Mouse (Mus musculus): ENCODE measurements around the gene Bcr.
A peak's percentile ranks its signal among the peaks of the same experiment; 100 is the strongest.

The Bcr gene

GRCm38 (mm10) chr10:75178911-75179310, 118.5 kb downstream of the Bcr start:
- DNase-seq (ENCODE audit: low read depth, low spot score) = no peak

DNA sequence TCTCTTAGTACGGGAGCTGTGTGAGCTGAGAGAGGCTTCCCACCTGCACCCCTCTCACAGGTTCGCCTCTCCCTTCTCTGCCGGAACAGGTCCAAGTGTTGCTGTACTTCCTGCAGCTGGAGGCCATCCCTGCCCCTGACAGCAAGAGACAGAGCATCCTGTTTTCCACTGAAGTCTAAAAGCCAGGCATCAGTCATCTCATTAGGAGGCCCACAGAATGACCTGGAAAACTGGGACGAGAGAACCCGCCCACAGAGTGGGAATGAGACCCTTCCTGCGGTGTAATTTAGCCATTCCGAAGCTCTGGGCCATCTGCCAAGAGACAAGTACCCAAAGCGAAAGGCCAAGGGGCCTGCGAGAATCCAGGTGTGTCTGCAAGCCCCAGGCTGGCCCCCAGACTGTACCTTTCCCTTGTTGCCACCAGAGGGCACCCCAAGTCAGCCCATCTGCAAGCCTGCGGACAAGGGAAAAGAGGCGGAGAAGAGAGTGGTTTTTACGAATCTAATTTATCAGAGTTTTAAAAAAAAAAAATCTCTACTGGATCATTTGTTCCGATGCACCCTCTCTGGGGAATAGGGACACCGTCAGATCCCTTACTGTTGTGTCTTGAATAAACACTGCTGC, 121.9 kb downstream of the Bcr start:
- DNase-seq (ENCODE audit: low read depth, low spot score) = peak; percentile 59

GRCm38 (mm10) chr10:75184826-75185225, 124.4 kb downstream of the Bcr start:
- no peak for DNase-seq (ENCODE audit: low read depth, low spot score)

DNA sequence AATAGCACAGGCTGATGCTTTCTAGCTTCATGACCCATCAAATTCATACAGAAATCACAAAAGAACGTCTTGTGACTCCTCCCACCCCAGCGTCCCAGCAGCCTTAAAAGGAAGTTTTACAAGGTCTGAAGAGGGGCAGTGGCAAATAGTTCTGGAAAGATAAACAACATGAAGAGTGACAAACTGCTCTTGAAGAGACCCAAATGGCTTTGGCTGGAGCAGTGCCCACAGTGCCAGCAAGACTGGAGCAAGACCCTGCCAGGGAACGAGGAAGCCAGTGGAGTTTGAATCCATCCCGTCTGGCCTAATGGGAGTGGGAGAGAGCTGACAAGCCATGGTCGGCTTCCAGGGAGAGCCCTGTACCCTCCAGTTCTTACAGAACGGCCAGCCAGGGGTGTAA, 126.2 kb downstream of the Bcr start:
- DNase-seq (ENCODE audit: low read depth, low spot score) = no peak

- no peak for DNase-seq (ENCODE audit: low read depth, low spot score)
These were observed 127.1 kb downstream of the Bcr start for GRCm38 (mm10) chr10:75187366-75188056.

GRCm38 (mm10) chr10:75191647-75192046, 131.3 kb downstream of the Bcr start:
- DNase-seq (ENCODE audit: low read depth, low spot score) = no peak

GRCm38 (mm10) chr10:75197817-75198216, 137.4 kb downstream of the Bcr start:
- DNase-seq (ENCODE audit: low read depth, low spot score) = no peak

- peak; percentile 33 for DNase-seq (ENCODE audit: low read depth, low spot score)
These were observed 140.3 kb downstream of the Bcr start for GRCm38 (mm10) chr10:75200733-75201132.

- no peak for DNase-seq (ENCODE audit: low read depth, low spot score)
These were observed 145.8 kb downstream of the Bcr start for GRCm38 (mm10) chr10:75206192-75206591.

- no peak for DNase-seq (ENCODE audit: low read depth, low spot score)
These were observed 150.4 kb downstream of the Bcr start for GRCm38 (mm10) chr10:75210841-75211240.

DNA sequence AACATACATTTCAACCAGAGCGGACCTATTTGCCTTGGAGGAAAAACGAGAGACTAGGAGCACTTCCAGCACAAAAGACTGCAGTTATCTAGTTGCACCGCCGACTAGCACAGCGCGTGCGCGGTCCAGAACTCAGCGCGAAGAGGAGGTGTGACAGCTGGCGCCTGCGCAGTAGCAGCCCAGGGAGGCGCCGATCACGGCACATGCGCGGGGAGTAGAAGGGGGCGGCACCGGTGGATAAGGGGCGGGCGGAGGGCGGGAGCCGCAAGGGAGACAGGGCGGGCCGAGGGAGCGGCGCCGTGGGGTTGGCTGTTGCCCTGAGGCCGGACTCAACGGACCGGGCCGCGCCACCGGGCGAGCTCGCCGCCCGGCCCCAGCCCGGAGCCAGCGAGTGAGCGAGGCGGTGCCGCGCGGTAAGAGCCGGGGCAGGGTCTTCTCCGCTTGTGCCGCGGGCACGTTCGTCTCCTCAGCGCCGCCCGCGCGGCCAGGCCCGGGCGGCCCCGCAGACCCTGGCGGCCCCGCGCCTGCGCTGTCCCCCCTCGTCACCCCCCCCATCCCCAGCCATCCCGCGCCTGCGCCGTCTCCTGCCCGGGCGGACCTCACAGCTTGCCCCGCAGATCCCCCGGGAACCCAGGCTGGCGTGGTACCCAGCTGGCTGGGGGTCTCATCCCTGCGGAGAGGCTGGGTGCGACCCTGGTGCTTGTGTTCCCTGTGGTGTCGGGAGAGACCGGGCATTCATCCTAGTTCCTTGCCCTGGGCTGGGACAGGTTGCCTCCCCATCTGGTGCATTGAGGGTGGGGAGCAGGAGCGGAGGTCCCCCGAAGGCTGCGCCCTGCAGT, 151.6 kb downstream of the Bcr start, which contains the start of gene Specc1l:
TSS of gene Specc1l (plus strand) at position 267 of the 839 bp plus-strand sequence.
- DNase-seq (ENCODE audit: low read depth, low spot score) = peak; percentile 98

DNA sequence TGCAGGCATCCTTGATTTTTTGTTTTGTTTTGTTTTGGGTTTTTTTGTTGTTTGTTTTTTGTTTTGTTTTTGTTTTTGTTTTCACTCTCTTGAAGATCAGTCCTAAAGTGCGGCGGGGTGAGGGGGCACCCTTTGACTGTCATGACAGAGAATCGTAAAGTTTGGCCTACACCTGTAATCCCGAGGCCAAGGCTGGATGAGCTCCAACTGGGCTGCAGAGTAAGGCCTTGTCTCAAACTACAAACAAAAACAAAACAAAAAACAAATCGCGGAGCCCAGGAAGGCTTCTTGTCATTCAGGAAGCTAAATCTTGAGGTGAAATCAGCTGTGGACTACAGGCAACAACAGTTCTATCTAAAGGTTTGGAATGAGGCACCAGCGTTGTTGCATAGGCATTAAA, 152.6 kb downstream of the Bcr start:
- DNase-seq (ENCODE audit: low read depth, low spot score) = no peak

DNA sequence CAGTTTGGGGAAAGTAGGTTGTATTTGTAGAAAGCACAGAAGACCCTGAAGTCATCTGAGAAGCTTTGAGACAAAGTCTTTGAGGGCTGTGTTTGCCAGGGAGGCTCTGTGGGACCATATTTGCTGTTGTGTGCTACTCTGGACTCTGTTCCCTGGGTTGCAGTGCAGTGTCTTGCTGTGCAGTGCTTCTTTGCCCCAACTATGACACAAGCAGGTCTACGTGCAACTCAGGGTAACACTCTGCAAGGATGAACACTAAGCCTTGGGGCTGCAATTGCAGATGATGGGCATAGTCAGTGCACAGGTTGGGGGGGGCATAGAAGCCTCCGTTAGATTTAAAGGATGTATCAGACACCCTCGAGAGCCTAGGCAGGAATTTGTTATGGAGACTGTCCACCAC, 160.3 kb downstream of the Bcr start:
- DNase-seq (ENCODE audit: low read depth, low spot score) = no peak

DNA sequence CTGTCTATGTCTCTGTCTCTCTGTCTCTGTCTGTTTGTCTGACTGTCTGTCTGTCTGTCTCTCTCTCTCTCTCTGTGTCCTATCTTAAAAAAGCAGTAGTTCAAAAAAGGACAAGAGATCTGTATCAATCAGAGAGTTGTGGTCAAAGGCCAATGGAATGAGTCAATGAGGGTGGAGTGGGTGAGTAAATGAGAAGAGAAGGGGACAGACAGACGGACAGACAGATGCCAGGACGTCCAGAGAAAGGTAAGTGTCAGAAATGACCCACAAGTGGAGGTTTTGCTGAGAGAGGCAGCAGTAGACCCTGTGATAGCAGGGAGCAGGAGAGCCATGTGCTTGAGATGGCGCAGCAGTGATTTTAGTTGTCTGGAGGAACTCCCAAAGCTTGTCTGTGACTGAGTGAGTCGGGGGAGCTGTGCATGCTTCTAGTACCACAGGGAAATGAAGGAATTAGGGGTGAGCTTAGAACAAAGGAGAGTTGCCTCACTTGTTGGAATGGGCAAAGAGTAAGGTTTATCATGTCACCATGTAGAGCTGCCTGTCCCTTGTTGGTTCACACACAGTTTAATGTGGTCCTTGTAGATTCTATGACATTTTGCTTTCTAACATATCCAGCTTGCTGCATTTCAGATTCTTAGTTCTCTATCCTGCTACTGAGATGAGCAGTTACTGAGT, 161.7 kb downstream of the Bcr start:
- DNase-seq (ENCODE audit: low read depth, low spot score) = no peak

GRCm38 (mm10) chr10:75222611-75222998, 162.2 kb downstream of the Bcr start:
- DNase-seq (ENCODE audit: low read depth, low spot score) = peak; percentile 44

DNA sequence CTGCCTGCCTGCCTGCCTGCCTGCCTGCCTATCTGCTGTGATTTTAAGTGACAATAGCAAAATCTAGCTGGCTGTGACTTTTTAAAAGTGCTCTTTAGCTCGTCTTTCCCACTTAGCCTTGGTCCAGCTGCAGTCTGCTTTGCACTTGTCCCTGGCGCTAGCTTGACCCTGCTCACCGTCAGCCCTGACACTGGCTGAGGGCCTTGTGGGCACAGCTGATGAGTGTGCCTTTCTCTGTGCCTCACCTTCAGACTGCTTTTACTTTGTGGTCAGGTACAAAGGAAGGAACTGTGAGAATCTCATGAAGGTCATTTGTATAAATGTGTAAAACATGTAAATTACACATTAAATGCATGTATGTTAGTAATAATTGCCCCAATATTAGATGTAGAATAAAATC, 163.8 kb downstream of the Bcr start:
- no peak for DNase-seq (ENCODE audit: low read depth, low spot score)

GRCm38 (mm10) chr10:75224630-75225029, 164.2 kb downstream of the Bcr start:
- DNase-seq (ENCODE audit: low read depth, low spot score) = no peak

DNA sequence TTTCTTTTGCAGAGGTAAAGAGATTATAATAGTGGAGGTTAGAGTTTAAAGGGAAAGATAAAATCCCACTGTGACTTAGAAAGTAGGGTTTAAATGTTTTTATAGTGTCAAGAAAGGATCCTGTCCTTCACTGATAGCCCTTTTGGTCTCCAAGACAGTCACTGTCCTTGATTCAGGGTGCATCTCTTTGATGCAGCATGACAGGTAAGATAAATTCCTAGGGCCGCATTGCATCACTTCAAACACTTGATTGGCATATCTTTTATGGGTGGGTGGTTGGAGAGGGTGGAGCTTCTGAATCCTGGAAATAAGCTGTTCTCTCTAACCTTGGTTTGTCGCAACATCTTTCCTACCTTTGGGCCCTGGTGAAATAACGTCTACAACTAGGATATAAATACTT, 167.0 kb downstream of the Bcr start:
- no peak for DNase-seq (ENCODE audit: low read depth, low spot score)

GRCm38 (mm10) chr10:75230572-75230971, 170.2 kb downstream of the Bcr start:
- DNase-seq (ENCODE audit: low read depth, low spot score) = no peak

DNA sequence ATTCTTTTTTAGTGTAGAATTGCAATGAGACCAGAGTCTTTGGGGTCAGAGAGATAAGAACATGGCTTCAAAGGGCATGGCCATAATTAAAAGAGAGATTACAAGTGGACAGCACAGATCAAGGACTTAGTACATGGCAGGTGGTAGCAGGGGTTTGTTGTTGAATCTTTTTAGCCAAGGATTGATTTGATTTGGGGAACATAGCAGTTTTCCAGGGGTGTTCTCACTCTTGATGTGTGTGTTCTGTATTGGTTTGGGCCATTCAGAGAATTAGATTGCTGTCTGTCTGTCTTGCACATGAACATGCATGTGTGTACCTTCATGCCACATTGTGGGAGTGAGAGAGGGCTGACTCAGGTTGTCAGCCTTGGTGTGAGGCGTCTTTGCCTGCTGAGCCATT, 171.5 kb downstream of the Bcr start:
- DNase-seq (ENCODE audit: low read depth, low spot score) = no peak

- no peak for DNase-seq (ENCODE audit: low read depth, low spot score)
These were observed 172.3 kb downstream of the Bcr start for GRCm38 (mm10) chr10:75232612-75233155.

GRCm38 (mm10) chr10:75233489-75233888, 173.1 kb downstream of the Bcr start:
- no peak for DNase-seq (ENCODE audit: low read depth, low spot score)
